Mouse (Mus musculus): ENCODE results near the gene Ndufc1.

DNA sequence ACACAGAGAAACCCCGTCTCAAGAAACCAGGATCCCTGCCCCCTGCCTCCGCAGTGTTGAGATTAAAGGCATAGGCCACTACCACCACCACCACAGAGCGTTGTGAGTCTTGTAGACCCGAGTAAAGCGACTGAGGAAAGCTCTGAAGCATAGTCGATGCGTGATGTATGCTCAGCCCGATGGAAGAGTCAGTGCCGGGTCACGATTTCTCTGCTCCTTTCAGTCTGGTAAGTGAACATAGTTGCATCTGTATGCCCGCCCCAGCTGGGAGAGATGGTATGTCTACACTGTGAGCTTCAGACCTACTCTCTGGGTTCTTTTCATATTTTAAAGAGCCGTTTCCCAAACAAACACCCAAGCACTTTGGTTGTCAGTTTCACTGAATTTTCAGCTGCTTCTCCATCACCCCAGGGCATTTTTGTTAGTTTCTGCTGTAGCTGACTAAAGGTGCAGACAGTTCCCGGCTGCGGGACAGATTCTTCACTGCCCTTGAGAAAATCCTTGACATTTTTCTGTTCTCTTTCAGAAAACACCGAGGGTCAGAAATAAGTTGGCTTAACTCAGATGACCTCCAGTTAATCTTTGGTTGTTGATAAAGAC lies 11.0 kb downstream of the Ndufc1 start:
- TF ChIP-seq CTCF (IDR thresholded peaks at IDR 0.05; ENCODE audit: low read depth) (no peak), EP300 (IDR thresholded peaks at IDR 0.05; ENCODE audit: low read depth) (no peak)

Measured in liver, embryonic 14.5 days (tissue).